Mouse (Mus musculus): Measurements from ENCODE around the gene Reg3d. TPM values are rescaled to one million over a fixed set of nuclear protein-coding genes. Genes with fewer than 3 reads are reported as not detected.

Gene Reg3d
- polyA plus RNA-seq (2012; rRNA removed), result not detected in 2 replicates

DNA sequence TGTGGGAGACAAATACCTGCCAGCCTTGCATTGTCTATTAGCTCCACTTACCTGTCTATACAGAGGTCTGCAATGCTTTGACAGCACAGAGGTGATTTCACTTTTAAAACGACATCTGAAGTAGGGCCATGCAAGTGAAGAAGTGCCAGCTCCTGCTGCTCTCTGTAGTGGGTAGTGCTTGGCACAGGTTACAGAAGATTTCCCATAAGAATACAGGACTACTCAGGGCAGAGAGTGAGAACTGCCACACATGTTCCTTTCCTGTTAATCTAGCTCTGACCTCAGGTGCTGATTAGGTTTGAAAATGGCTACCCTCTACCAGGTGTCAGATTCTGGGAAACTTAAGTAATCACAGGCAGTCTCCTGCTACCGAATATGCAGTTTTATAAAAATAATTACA is at the start of gene Reg3d:
Gene Reg3d, minus strand, starts transcription at position 101 of the 400 bp plus-strand sequence.

DNA sequence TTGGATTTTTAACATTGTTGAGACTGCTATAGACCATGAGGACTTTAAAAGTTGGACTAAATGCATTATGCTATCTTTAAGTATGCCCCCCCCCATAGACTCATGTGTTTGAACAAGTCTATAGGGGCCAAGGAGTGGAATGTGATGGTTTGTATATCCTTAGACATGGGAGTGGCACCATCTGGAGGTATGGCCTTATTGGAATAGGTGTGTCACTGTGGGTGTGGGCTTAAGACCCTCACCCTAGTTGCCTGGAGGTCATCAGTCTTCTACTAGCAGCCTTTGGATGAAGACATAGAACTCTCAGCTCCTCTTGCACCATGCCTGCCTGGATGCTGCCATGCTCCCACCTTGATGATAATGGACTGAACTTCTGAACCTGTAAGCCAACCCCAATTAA is 43.7 kb upstream of the Reg3d start, which contains the start of gene Reg1:
Gene Reg1, plus strand, starts transcription at position 301 of the 400 bp plus-strand sequence.

DNA sequence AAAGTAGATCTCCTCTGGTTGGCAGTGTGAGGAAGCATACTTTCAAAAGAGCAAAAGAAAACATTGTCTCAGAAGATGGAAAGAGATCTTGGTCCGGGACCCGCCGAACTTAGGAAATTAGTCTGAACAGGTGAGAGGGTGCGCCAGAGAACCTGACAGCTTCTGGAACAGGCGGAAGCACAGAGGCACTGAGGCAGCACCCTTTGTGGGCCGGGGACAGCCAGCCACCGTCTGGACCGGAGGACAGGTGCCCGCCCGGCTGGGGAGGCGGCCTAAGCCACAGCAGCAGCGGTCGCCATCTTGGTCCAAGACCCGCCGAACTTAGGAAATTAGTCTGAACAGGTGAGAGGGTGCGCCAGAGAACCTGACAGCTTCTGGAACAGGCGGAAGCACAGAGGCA is 16.7 kb upstream of the Reg3d start, which contains the start of gene Reg2:
Gene Reg2, plus strand, starts transcription at position 301 of the 400 bp plus-strand sequence.

DNA sequence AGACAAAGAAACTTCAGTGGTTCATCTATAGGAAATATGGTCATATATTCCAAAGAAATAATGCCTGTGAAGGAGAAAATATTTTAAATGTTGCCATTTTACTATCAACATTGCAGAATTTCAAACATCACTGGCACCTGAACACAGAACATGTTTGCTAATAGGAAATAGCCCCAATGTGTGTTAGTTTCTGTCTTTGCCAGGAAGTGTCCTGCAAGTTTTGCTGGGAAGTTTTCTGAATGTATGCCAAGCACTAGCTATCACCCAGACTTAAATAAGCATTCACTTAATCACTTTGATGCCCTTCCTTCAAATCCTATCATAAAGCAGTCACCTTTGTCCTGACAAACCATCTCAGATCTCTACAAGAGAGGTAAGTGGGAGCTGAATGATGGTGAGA is 1.7 kb upstream of the Reg3d start, which contains the start of gene Reg3a:
Gene Reg3a, plus strand, starts transcription at position 301 of the 400 bp plus-strand sequence.

DNA sequence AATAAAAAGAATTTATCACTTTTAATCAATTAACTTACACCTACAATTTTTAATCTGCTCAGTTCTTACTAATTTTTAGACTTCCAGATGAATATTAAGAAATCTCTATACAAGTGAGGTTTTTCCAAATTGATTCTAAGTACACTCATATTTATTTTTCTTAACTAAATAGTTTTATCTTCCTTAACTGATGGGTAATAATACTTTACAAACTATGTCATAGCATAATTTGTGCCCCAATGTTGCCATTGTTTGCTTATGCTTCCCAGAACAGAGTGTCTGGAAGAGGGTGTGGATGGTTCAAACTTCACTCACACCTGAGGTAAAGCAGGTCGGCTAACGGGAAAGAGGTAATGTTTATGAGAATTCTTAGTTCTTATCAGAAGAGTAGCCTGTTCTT is 8.3 kb downstream of the Reg3d start, which contains the start of gene Reg3b:
Gene Reg3b, plus strand, starts transcription at position 301 of the 400 bp plus-strand sequence.

Other genes with a start within 250 kb of the Reg3d start
- gene Reg3b, start 8.2 kb downstream of the Reg3d start, polyA plus RNA-seq (2012; rRNA removed), result not detected in 2 replicates
- gene Reg3a, start 1.8 kb upstream of the Reg3d start, polyA plus RNA-seq (2012; rRNA removed), result not detected in 2 replicates
- gene Reg2, start 16.8 kb upstream of the Reg3d start, polyA plus RNA-seq (2012; rRNA removed), result not detected in 2 replicates
- gene Reg1, start 43.8 kb upstream of the Reg3d start, polyA plus RNA-seq (2012; rRNA removed), result 0.58 TPM in 1 of 2 replicates, not detected in the other
- not detected in 2 replicates for gene Reg3g, start 90.0 kb upstream of the Reg3d start, polyA plus RNA-seq (2012; rRNA removed)